Mouse (Mus musculus) intestine, embryonic 16.5 days (tissue): ENCODE data around the gene Apol7c. TPM values are rescaled to one million over a fixed set of nuclear protein-coding genes. Genes with fewer than 3 reads are reported as not detected.
A peak's percentile ranks its signal among the peaks of the same experiment; 100 is the strongest.
"Not testable (repeated sequence)": the region's sequence is repeated elsewhere in the genome, so short reads cannot be mapped to it uniquely, and the experiment has no call there.

ENCODE experiments used
- ATAC-seq: fragments of 200-750 bp; cut with Nextera tagmentation; 2 replicates; pipeline ENCODE4 v1.8.0; 2017; ENCODE audit warnings: moderate TSS enrichment, moderate library complexity
- H3K27ac ChIP-seq: fragments of 300-500 bp; sonication (generic); 2 replicates; pipeline ENCODE4 v1.5.1; 2014; ENCODE audit warnings: mild to moderate bottlenecking, low read length
- H3K27me3 ChIP-seq: fragments of 300-500 bp; sonication (generic); replicated peaks from 2 replicates; pipeline ENCODE4 v1.6.1; 2014; ENCODE audit warnings: low read length, control low read depth, mixed read lengths; ENCODE audit not compliant: control insufficient read depth, insufficient read depth
- H3K36me3 ChIP-seq: fragments of 300-500 bp; sonication (generic); 2 replicates; pipeline ENCODE4 v1.6.1; 2014; ENCODE audit warnings: low read length, control low read depth; ENCODE audit not compliant: control insufficient read depth, insufficient read depth
- H3K4me1 ChIP-seq: fragments of 300-500 bp; sonication (generic); 2 replicates; pipeline ENCODE4 v1.6.1; 2014; ENCODE audit warnings: low read length, control low read depth, mixed read lengths; ENCODE audit not compliant: control insufficient read depth, insufficient read depth
- H3K4me2 ChIP-seq: fragments of 300-500 bp; sonication (generic); 2 replicates; pipeline ENCODE4 v1.6.1; 2014; ENCODE audit warnings: low read depth, low read length, control low read depth
- H3K4me3 ChIP-seq: fragments of 300-500 bp; sonication (generic); 2 replicates; pipeline ENCODE4 v1.5.1; 2014; ENCODE audit warnings: mild to moderate bottlenecking, low read length
- H3K9ac ChIP-seq: fragments of 300-500 bp; sonication (generic); 2 replicates; pipeline ENCODE4 v1.6.1; 2014; ENCODE audit warnings: low read depth, low read length
- H3K9me3 ChIP-seq: fragments of 300-500 bp; sonication (generic); 2 replicates; pipeline ENCODE4 v1.6.1; 2016; ENCODE audit warnings: low read length, control low read depth; ENCODE audit not compliant: control insufficient read depth
- WGBS: fragments of 180-500 bp; shearing (Covaris S2); extraction: QIAGEN DNeasy Blood & Tissue Kit; methylation state at CpG from one replicate; pipeline ENCODE4 v1.1.7; 2014; 5-methylcytosine and 5-hydroxymethylcytosine counted together
- polyA plus RNA-seq: library from polyadenylated mRNA; unstranded; fragments of >200 nt; fragmentation: Nextera tagmentation; extraction: Ambion mirVana; gene quantifications from 2 replicates; pipeline ENCODE4 v1.2.1, GENCODE M21; 2015

Gene Apol7c
- 5.3 and 5.7 TPM in 2 replicates for polyA plus RNA-seq

DNA sequence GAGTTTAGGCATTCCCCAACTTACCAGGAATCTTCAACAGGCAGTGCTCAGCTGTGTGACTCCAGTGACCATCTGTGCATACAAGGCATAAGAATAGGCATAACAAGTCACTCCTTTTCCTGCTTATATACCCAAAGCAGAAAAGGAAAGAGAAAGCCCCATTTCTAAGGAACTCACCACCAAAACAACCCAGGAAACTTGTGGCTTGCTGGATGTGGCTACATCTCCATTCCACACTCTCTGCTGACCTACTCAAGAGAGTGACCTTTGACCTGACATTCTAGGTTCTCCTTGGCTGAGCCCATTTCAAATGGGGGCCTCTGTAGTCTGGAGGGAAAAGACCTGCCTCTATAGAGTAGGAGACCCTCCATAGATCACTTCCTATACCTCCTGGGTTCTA is at the start of gene Apol7c:
Apol7c (minus strand) TSS at position 101 of the 400 bp plus-strand sequence.
- H3K4me1 ChIP-seq: no peaks in the 10 kb centered on the region
- ATAC-seq: no peak
- H3K36me3 ChIP-seq: no peaks in the 10 kb centered on the region
- H3K27me3 ChIP-seq: no peaks in the 10 kb centered on the region
- no peak within 1 kb of the TSS for H3K27ac ChIP-seq
- H3K4me3 ChIP-seq: no peak within 1 kb of the TSS
- no peak within 1 kb of the TSS for H3K9ac ChIP-seq
- H3K4me2 ChIP-seq: no peak within 1 kb of the TSS
- no peaks in the 10 kb centered on the region for H3K9me3 ChIP-seq

DNA sequence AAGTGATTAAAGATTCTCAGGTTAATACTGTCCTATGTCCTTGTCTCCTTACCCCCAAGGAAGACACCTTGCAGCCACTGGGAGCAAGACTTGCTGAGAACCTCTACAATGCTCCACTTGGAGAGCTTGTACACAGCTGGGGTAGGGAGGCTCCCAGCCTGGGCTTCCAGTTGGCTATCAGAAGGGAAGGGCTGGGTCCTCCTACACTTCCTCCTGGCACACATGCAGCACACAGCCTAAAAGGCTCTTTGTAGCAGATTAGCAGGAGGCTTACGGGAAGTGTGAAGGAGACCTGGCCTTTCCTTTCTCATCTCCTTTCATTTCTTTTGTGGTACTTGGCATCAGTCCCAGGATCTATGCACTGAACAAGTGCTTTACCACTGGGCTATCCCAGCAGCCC is 48.6 kb upstream of the Apol7c start:
- 48% methylated on average over 1 of the region's 1 CpGs for WGBS
- no peaks in the 10 kb centered on the region; the same call in 1 of the 2 replicates for H3K27me3 ChIP-seq
- H3K9me3 ChIP-seq: no peaks in the 10 kb centered on the region
- H3K27ac ChIP-seq: no peak overlapping the region
- no peak overlapping the region for H3K4me3 ChIP-seq
- H3K9ac ChIP-seq: no peak overlapping the region
- H3K36me3 ChIP-seq: no peaks in the 10 kb centered on the region
- no peaks in the 10 kb centered on the region for H3K4me1 ChIP-seq
- H3K4me2 ChIP-seq: no peak overlapping the region
- ATAC-seq: 0 out of 2 replicates have a peak, but pooled peaks have one; percentile 44

DNA sequence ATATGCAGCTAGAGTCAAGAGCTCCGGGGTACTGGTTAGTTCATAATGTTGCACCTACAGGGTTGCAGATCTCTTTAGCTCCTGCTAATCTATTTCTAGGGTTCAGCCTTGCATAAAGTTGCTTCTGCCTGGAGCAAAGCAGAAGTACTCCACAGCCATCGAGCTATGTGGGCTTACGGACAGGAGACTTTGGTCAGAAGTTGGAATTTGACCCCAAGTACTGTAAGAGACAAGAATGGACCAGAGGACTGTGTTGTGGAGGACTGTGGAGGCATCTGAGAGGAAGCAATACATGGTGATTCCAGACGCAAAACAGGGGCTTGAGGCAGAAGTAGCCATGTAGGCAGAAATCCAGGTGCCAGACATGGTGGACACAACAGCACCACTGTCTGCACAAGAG is 46.2 kb upstream of the Apol7c start:
- H3K4me2 ChIP-seq: no peak overlapping the region
- no peak overlapping the region for H3K9ac ChIP-seq
- H3K9me3 ChIP-seq: no peaks in the 10 kb centered on the region
- H3K4me3 ChIP-seq: no peak overlapping the region
- H3K27me3 ChIP-seq: no peaks in the 10 kb centered on the region
- 85% methylated on average over 4 of the region's 4 CpGs for WGBS
- H3K27ac ChIP-seq: no peak overlapping the region
- ATAC-seq: no peak
- no peaks in the 10 kb centered on the region for H3K36me3 ChIP-seq
- H3K4me1 ChIP-seq: no peaks in the 10 kb centered on the region

DNA sequence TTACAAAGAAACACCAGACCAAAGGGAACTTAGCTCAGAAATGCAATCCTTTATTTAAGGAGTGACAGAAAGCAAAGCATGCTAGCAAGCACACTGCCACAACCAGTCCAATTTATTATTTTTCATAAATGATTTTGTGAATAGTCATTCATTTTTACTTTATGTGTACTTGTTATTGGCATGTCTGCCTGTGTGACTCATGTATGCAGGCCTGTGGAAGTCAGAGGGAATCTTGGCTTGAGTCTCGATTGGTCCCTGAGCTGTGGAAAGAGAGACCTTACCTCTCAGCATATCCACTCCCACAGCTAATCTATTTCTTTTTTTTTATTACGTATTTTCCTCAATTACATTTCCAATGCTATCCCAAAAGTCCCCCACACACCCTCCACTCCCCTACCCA is 45.7 kb upstream of the Apol7c start:
- Histone ChIP-seq H3K27ac (no peak overlapping the region), H3K36me3 (no peaks in the 10 kb centered on the region), H3K9me3 (no peaks in the 10 kb centered on the region), H3K4me2 (no peak overlapping the region), H3K27me3 (no peaks in the 10 kb centered on the region), H3K4me1 (no peaks in the 10 kb centered on the region), H3K4me3 (no peak overlapping the region), H3K9ac (no peak overlapping the region)
- 90% methylated on average over 2 of the region's 2 CpGs for WGBS
- no peak for ATAC-seq

DNA sequence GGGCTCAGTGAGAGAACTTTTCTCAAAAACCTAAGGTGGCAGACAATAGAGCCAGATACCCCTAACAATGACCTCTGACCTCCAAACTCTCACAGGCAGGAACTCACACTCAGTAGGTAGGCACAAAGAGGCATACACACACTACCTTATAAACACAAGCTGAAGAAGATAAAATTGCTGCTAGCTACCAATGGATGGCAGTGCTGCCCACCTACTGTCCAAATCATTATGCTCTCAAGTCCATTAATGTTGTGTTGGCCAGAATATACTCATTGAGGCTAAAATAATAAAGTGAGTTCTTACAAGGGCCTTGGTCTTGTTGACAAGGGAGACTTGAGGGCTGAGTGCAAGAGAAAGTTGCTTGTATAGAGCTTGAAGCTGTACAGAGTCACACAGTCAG is 30.1 kb upstream of the Apol7c start:
- Histone ChIP-seq H3K9me3 (no peaks in the 10 kb centered on the region), H3K9ac (no peak overlapping the region), H3K36me3 (no peaks in the 10 kb centered on the region), H3K4me2 (no peak overlapping the region), H3K27ac (no peak overlapping the region), H3K4me1 (no peaks in the 10 kb centered on the region), H3K27me3 (no peaks in the 10 kb centered on the region), H3K4me3 (no peak overlapping the region)
- no peak for ATAC-seq

DNA sequence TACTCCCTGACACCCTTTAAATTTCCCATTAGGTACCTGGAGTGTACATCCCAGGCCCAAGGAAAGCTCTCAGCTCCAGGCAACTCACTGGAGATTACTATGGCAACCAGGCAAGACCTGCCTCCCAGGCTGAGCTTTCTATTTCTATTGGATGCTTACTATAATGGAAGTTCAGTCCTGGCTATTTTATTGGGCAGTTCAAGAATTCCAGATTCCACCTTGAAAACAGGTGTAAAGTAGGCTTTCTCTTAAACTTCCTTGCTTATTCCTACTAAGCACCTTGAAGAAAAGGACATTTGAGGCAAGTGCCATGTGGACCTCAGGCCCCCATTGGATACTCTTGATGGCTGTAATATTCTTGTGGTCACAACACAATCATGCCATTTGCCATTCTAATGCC is 28.7 kb upstream of the Apol7c start, which contains the start of gene 1700025B11Rik:
1700025B11Rik (minus strand) TSS at position 101 of the 400 bp plus-strand sequence.
- no peaks in the 10 kb centered on the region for H3K36me3 ChIP-seq
- H3K27ac ChIP-seq: no peak within 1 kb of the TSS
- no peak within 1 kb of the TSS for H3K4me3 ChIP-seq
- no peaks in the 10 kb centered on the region for H3K4me1 ChIP-seq
- H3K9me3 ChIP-seq: no peaks in the 10 kb centered on the region
- H3K9ac ChIP-seq: no peak within 1 kb of the TSS
- ATAC-seq: no peak
- no peaks in the 10 kb centered on the region for H3K27me3 ChIP-seq
- no peak within 1 kb of the TSS for H3K4me2 ChIP-seq

DNA sequence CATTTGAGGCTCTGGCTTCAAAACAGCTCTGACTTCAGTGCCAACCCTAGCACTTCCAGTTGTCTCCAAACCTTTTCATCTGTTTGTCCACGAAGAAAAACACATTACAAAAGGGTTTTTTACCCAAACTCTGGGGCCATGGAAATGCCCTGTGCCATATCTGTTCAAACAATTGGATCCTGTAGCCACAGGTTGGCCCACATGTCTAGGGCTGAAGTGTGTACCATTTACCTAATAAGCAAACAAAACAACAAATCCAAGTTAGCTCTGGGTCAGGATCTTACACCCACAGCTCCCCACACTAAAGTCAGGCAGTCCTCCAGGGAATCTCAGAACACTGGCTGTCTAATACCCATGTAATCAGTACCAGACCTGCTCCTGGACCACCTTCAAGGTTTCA is 6.1 kb upstream of the Apol7c start:
- 43% methylated on average over 1 of the region's 1 CpGs for WGBS
- not testable (repeated sequence) for H3K4me2 ChIP-seq, H3K4me3 ChIP-seq, H3K27ac ChIP-seq, H3K9me3 ChIP-seq, H3K27me3 ChIP-seq, ATAC-seq, H3K36me3 ChIP-seq, H3K4me1 ChIP-seq, H3K9ac ChIP-seq

DNA sequence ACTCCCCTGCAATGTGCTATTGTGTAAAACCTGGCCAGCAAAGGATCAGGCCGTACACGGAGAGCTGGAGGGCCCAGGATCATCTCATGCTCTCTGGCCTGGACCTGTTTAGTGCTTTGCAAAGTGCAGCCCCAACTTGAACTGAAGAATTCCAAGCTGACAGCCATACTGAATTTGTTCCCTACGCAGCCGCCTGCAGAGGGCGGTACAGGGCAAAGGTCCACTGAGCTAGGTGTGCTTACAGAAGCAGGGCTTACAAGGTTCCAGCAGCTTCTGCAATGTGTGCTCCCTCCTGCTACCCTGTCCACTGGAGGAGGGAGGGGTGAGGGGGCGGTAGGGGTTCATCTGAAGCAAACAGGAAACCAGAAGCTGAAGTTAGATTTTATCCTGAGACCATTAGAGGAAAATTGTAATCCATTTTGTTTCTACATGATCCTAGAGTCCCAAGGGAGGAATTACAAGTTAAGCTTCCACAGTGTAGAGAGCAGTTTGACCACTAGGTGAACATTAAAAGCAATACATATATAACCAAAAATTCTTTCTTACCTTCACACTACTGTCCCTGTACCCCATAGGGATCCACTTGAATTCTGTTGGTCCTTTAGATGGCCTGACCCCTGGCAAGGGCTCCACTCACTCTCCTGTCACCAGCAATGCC is 9.8 kb downstream of the Apol7c start:
- ATAC-seq: peak; percentile 69
- not testable (repeated sequence) for H3K9ac ChIP-seq, H3K27ac ChIP-seq, H3K4me1 ChIP-seq, H3K4me3 ChIP-seq, H3K36me3 ChIP-seq, H3K4me2 ChIP-seq, H3K27me3 ChIP-seq, H3K9me3 ChIP-seq
- WGBS: 12% methylated on average over 6 of the region's 6 CpGs

DNA sequence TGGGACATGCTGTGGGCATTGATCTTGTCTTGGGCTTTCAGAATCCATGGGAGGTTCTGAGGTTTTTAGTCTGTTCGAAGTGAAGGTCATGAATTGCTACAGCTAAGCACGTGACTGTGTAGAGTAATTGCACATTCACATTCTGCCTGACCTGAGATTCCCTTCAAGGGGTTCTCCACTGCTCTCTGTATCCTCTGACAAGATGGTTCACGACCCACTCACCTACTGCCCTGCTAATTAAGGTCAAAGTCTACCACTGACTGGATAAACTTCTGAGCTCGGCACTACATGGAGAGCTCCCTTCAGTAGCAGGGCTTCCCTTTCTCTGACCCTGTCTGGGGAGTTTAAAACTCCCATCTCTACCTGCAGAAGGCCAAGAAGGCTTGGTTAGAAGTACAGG is 12.5 kb downstream of the Apol7c start:
- H3K4me2 ChIP-seq, ATAC-seq, H3K4me3 ChIP-seq, H3K27ac ChIP-seq, H3K4me1 ChIP-seq, H3K9ac ChIP-seq, H3K36me3 ChIP-seq, H3K27me3 ChIP-seq, H3K9me3 ChIP-seq: not testable (repeated sequence)
- WGBS: 53% methylated on average over 4 of the region's 4 CpGs

DNA sequence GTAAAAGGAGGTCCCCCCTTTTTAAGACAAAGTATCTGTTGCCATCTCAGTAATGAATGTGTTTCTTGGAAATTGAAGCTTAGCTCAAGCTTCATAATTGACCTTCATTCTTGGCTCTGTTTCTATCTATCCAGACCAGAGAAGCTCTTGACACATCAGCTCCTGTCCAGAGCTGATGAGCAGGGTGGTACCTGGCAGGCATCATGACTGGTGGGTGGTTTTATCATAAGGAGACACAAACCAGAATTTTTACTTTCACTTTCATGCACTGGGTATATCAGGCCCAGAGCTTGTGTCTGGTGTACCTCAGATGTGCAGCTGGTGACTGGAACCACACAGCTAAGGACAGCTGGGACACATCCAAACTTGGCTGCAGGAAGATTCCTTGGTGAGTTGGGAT is 25.1 kb downstream of the Apol7c start, which contains the start of gene Apol11a:
Apol11a (plus strand) TSS at position 306 of the 400 bp plus-strand sequence.
- not testable (repeated sequence) for H3K9me3 ChIP-seq, H3K36me3 ChIP-seq, H3K4me3 ChIP-seq, H3K4me2 ChIP-seq, ATAC-seq, H3K4me1 ChIP-seq, H3K27ac ChIP-seq, H3K9ac ChIP-seq, H3K27me3 ChIP-seq
